Mouse (Mus musculus) stomach, embryonic 16.5 days (tissue): Measurements from ENCODE around the gene Zfp653. TPM values are rescaled to one million over a fixed set of nuclear protein-coding genes. Genes with fewer than 3 reads are reported as not detected.

Experiments
- ATAC-seq: fragments of 200-750 bp; cut with Nextera tagmentation; 2 replicates; pipeline ENCODE4 v1.8.0; 2017; ENCODE audit warnings: moderate number of reproducible peaks, moderate TSS enrichment; ENCODE audit not compliant: insufficient read depth, low FRiP score
- H3K27ac ChIP-seq: fragments of 300-500 bp; sonication (generic); 2 replicates; pipeline ENCODE4 v1.5.1; 2014; ENCODE audit warnings: low read length
- H3K27me3 ChIP-seq: fragments of 300-500 bp; sonication (generic); 2 replicates; pipeline ENCODE4 v1.6.1; 2014; ENCODE audit warnings: low read length, control low read depth, mixed read lengths; ENCODE audit not compliant: control insufficient read depth, insufficient read depth
- H3K36me3 ChIP-seq: fragments of 300-500 bp; sonication (generic); 2 replicates; pipeline ENCODE4 v1.6.1; 2014; ENCODE audit warnings: low read length; ENCODE audit not compliant: control insufficient read depth, insufficient read depth
- H3K4me1 ChIP-seq: fragments of 300-500 bp; sonication (generic); 2 replicates; pipeline ENCODE4 v1.6.1; 2014; ENCODE audit warnings: low read length, control low read depth, mixed read lengths; ENCODE audit not compliant: control insufficient read depth, insufficient read depth
- H3K4me2 ChIP-seq: fragments of 300-500 bp; sonication (generic); 2 replicates; pipeline ENCODE4 v1.6.1; 2014; ENCODE audit warnings: low read depth, low read length, mixed read lengths
- H3K4me3 ChIP-seq: fragments of 300-500 bp; sonication (generic); replicated peaks from 2 replicates; pipeline ENCODE4 v1.5.1; 2014; ENCODE audit warnings: mild to moderate bottlenecking, low read length
- H3K9ac ChIP-seq: fragments of 300-500 bp; sonication (generic); 2 replicates; pipeline ENCODE4 v1.6.1; 2014; ENCODE audit warnings: low read length
- H3K9me3 ChIP-seq: fragments of 300-500 bp; sonication (generic); replicated peaks from 2 replicates; pipeline ENCODE4 v1.6.1; 2016; ENCODE audit warnings: low read length, control low read depth; ENCODE audit not compliant: control insufficient read depth
- WGBS: fragments of 180-500 bp; shearing (Covaris S2); extraction: QIAGEN DNeasy Blood & Tissue Kit; methylation state at CpG from one replicate; pipeline ENCODE4 v1.1.7; 2014; 5-methylcytosine and 5-hydroxymethylcytosine counted together
- microRNA-seq: library from miRNA; unstranded; fragments of <30 nt; microRNA quantifications from one replicate; pipeline ENCODE4, GENCODE M21; 2016
- polyA plus RNA-seq: library from polyadenylated mRNA; unstranded; fragments of >200 nt; fragmentation: Nextera tagmentation; extraction: Ambion mirVana; gene quantifications from 2 replicates; pipeline ENCODE4 v1.2.1, GENCODE M21; 2015

Gene Zfp653
- polyA plus RNA-seq, 1 experiment from 2014 or later = 11.7 TPM

DNA sequence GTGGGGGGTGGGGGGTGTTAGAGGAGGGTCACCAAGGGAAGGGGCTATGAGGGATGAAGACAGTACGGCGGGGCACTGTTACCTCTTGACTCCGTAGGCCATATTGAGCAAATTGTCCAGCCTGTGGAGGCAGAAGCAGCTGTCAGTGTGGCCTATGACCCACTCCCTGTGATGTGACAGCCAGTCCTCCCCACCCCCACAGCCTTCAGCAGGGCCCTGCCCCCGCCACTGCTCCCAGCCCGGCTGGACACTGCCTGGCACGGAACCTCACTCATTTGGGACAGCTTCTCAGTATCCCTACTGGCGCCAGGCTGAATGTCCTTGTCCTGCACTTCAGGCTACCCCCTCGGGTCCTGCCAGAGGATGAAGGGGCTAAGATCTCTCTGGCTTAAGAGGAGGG lies 46.6 kb downstream of the Zfp653 start:
- H3K36me3 ChIP-seq = no peaks in the 10 kb centered on the region
- no peak overlapping the region for H3K4me3 ChIP-seq
- 51% methylated on average over 8 of the region's 8 CpGs for WGBS
- no peak overlapping the region for H3K27ac ChIP-seq
- no peak overlapping the region for H3K9ac ChIP-seq
- ATAC-seq = no peak
- no peaks in the 10 kb centered on the region for H3K9me3 ChIP-seq
- no peak overlapping the region for H3K4me2 ChIP-seq
- no peaks in the 10 kb centered on the region for H3K4me1 ChIP-seq
- no peaks in the 10 kb centered on the region for H3K27me3 ChIP-seq

DNA sequence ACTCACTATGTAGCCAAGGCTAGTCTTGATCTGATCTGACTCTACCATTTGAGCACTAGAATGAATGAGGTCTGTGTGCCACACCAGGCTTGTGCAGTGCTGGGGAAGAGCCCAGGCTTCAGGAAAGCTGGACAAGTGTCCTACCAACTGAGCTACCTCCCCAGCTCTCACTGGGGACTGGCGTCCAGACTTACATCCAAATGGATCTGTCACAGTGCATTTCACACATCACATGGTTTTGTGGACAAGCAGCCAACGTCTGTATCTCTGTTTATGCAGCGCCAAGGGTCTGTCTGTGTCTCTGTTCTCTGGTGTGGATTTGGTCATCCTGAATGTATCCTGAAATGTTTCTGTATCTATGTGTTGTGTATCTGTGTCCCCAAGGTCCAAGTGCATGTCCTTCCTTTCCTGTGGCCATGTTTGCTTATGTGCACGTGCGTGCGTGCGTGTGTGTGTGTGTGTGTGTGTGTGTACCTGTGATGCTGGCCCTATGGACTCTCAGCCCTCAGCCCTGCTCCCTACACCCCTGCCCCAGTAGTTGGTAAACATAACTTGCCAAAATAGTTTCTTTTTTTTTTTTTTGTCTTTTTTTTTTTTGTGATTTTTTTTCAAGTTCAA lies 53.9 kb downstream of the Zfp653 start:
- ATAC-seq = no peak
- H3K4me3 ChIP-seq = no peak overlapping the region

GRCm38 (mm10) chr9:22016245-22016644 lies 54.9 kb downstream of the Zfp653 start:
- no peak for ATAC-seq
- Histone ChIP-seq H3K36me3 (peaks cover 28% of the 10 kb centered on the region), H3K4me2 (no peak overlapping the region), H3K4me1 (no peaks in the 10 kb centered on the region), H3K9me3 (no peaks in the 10 kb centered on the region), H3K27ac (no peak overlapping the region), H3K4me3 (no peak overlapping the region), H3K9ac (no peak overlapping the region), H3K27me3 (no peaks in the 10 kb centered on the region)
- WGBS = 59% methylated on average over 10 of the region's 10 CpGs

More for the DNA sequence above, 53.9 kb downstream of the Zfp653 start:
- Histone ChIP-seq H3K4me2 (no peak overlapping the region), H3K4me1 (no peaks in the 10 kb centered on the region), H3K36me3 (peaks cover 18% of the 10 kb centered on the region), H3K27me3 (no peaks in the 10 kb centered on the region), H3K9me3 (no peaks in the 10 kb centered on the region), H3K27ac (no peak overlapping the region), H3K9ac (no peak overlapping the region)
- WGBS = 65% methylated on average over 7 of the region's 7 CpGs

- Histone ChIP-seq H3K4me3 (no peak overlapping the region), H3K27me3 (no peaks in the 10 kb centered on the region), H3K9me3 (no peaks in the 10 kb centered on the region), H3K9ac (no peak overlapping the region), H3K4me2 (no peak overlapping the region), H3K36me3 (peaks cover 41% of the 10 kb centered on the region), H3K27ac (no peak overlapping the region), H3K4me1 (no peaks in the 10 kb centered on the region)
- WGBS = 93% methylated on average over 13 of the region's 13 CpGs
- ATAC-seq = 0 out of 2 replicates have a peak, but pooled peaks have one; percentile 6
These were observed 58.4 kb downstream of the Zfp653 start for GRCm38 (mm10) chr9:22012731-22013130.

GRCm38 (mm10) chr9:22011055-22011454 lies 60.1 kb downstream of the Zfp653 start:
- 85% methylated on average over 5 of the region's 5 CpGs for WGBS
- Histone ChIP-seq H3K36me3 (peaks cover 41% of the 10 kb centered on the region), H3K9me3 (no peaks in the 10 kb centered on the region), H3K27ac (no peak overlapping the region), H3K4me3 (no peak overlapping the region), H3K9ac (no peak overlapping the region), H3K4me1 (no peaks in the 10 kb centered on the region), H3K27me3 (no peaks in the 10 kb centered on the region), H3K4me2 (no peak overlapping the region)
- ATAC-seq = no peak; the same call in 1 of the 2 replicates

Small RNA genes within 50 kb of the gene (microRNA-seq; reads per million reads assigned to microRNA genes)
- gene Mir7084 = 0.50 reads per million

Other genes with a start within 250 kb of the Zfp653 start
- 6.4 TPM in 2 replicates for gene Angptl8, start 235.9 kb downstream of the Zfp653 start, polyA plus RNA-seq
- 39.4 and 41.6 TPM in 2 replicates for gene Dock6, start 218.7 kb downstream of the Zfp653 start, polyA plus RNA-seq
- gene Rab3d, start 153.2 kb downstream of the Zfp653 start, polyA plus RNA-seq = 106 and 130 TPM in 2 replicates
- gene Ccdc159, start 143.9 kb downstream of the Zfp653 start, polyA plus RNA-seq = 3.4 and 4.6 TPM in 2 replicates
- 74.5 and 81.2 TPM in 2 replicates for gene Tmem205, start 143.8 kb downstream of the Zfp653 start, polyA plus RNA-seq
- gene Plppr2, start 134.3 kb downstream of the Zfp653 start, polyA plus RNA-seq = 6.9 and 7.1 TPM in 2 replicates
- 5.6 and 6.0 TPM in 2 replicates for gene Swsap1, start 115.6 kb downstream of the Zfp653 start, polyA plus RNA-seq
- gene Epor, start 107.9 kb downstream of the Zfp653 start, polyA plus RNA-seq = 10.4 and 11.8 TPM in 2 replicates
- gene Rgl3, start 81.9 kb downstream of the Zfp653 start, polyA plus RNA-seq = 6.1 and 6.2 TPM in 2 replicates
- gene Ccdc151, start 68.7 kb downstream of the Zfp653 start, polyA plus RNA-seq = 0.53 and 0.59 TPM in 2 replicates
- gene Prkcsh, start 68.6 kb downstream of the Zfp653 start, polyA plus RNA-seq = 102 TPM in 2 replicates
- gene Elavl3, start 19.4 kb downstream of the Zfp653 start, polyA plus RNA-seq = 1.9 and 2.1 TPM in 2 replicates
- not detected in 2 replicates for gene Gm49318, start 117 bp downstream of the Zfp653 start, polyA plus RNA-seq
- 43.5 and 43.9 TPM in 2 replicates for gene Ecsit, start 14.1 kb upstream of the Zfp653 start, polyA plus RNA-seq
- gene Cnn1, start 27.8 kb upstream of the Zfp653 start, polyA plus RNA-seq = 505 and 582 TPM in 2 replicates
- 152 and 158 TPM in 2 replicates for gene Elof1, start 45.8 kb upstream of the Zfp653 start, polyA plus RNA-seq
- 42.2 and 45.3 TPM in 2 replicates for gene Acp5, start 64.3 kb upstream of the Zfp653 start, polyA plus RNA-seq
- 90.4 and 93.4 TPM in 2 replicates for gene Pigyl, start 85.5 kb upstream of the Zfp653 start, polyA plus RNA-seq
- 1.0 and 1.9 TPM in 2 replicates for gene Zfp872, start 116.7 kb upstream of the Zfp653 start, polyA plus RNA-seq
- gene Zfp809, start 154.3 kb upstream of the Zfp653 start, polyA plus RNA-seq = 27.5 and 29.7 TPM in 2 replicates
- gene Zfp599, start 188.5 kb upstream of the Zfp653 start, polyA plus RNA-seq = 2.7 and 3.3 TPM in 2 replicates
- gene Zfp810, start 236.3 kb upstream of the Zfp653 start, polyA plus RNA-seq = 13.6 and 15.2 TPM in 2 replicates